Mouse (Mus musculus): ENCODE measurements around the gene Hectd4.

- TF ChIP-seq CTCF (IDR thresholded peaks at IDR 0.05; ENCODE audit: control insufficient read depth, insufficient read depth, low read length): no peak
- TF ChIP-seq POLR2A (IDR thresholded peaks at IDR 0.05; ENCODE audit: borderline replicate concordance, control insufficient read depth, low read depth, low read length): no peak
Measured at GRCm38 (mm10) chr5:121261806-121262205, 41.8 kb downstream of the Hectd4 start.
